Mouse (Mus musculus) T-helper 1 cell (primary cell): ENCODE measurements around the gene Fancd2.

Experiments used
- in situ Hi-C: fragments of 300-600 bp; cut with MboI, MseI; formaldehyde crosslinking; loops from one replicate; pipeline ENCODE4 v1.15.1; 2025; ENCODE audit warnings: high pct_unique_total_duplicates

Fancd2 gene

GRCm38 (mm10) chr6:113522310-113522709 is 9.2 kb upstream of the Fancd2 start:
- in situ Hi-C loops, result no loop called here

- in situ Hi-C loops, result no loop called here
These were observed 8.1 kb upstream of the Fancd2 start for GRCm38 (mm10) chr6:113523420-113523819.

- in situ Hi-C loops, result loop anchor here (5.0 kb wide), 1 partner anchor 80 kb away; no protein-coding TSS in a partner anchor
These were observed 440 bp downstream of the Fancd2 start for GRCm38 (mm10) chr6:113531840-113532404.

- in situ Hi-C loops, result loop anchor here (5.0 kb wide), 1 partner anchor 77 kb away; no protein-coding TSS in a partner anchor
These were observed 3.4 kb downstream of the Fancd2 start for GRCm38 (mm10) chr6:113534886-113535285.

- in situ Hi-C loops, result no loop called here
These were observed 10.1 kb downstream of the Fancd2 start for GRCm38 (mm10) chr6:113541610-113542009.

GRCm38 (mm10) chr6:113543906-113544481 is 12.5 kb downstream of the Fancd2 start:
- in situ Hi-C loops, result no loop called here

GRCm38 (mm10) chr6:113559736-113560135 is 28.3 kb downstream of the Fancd2 start:
- in situ Hi-C loops, result loop anchor here (10.0 kb wide), 1 partner anchor 625 kb away; no protein-coding TSS in a partner anchor

GRCm38 (mm10) chr6:113564557-113564956 is 33.1 kb downstream of the Fancd2 start:
- in situ Hi-C loops, result no loop called here

- in situ Hi-C loops, result loop anchor here (25.0 kb wide), 1 partner anchor 486 kb away; no protein-coding TSS in a partner anchor
These were observed 44.6 kb downstream of the Fancd2 start for GRCm38 (mm10) chr6:113576044-113576443.

GRCm38 (mm10) chr6:113579306-113579705 is 47.8 kb downstream of the Fancd2 start:
- in situ Hi-C loops, result loop anchor here (25.0 kb wide), 1 partner anchor 483 kb away; no protein-coding TSS in a partner anchor

- in situ Hi-C loops, result loop anchor here (25.0 kb wide), 1 partner anchor 479 kb away; no protein-coding TSS in a partner anchor
These were observed 51.5 kb downstream of the Fancd2 start for GRCm38 (mm10) chr6:113583023-113583422.

- in situ Hi-C loops, result loop anchor here (25.0 kb wide), 1 partner anchor 477 kb away; no protein-coding TSS in a partner anchor
These were observed 53.6 kb downstream of the Fancd2 start for GRCm38 (mm10) chr6:113585065-113585464.

- in situ Hi-C loops, result loop anchor here (25.0 kb wide), 1 partner anchor 476 kb away; no protein-coding TSS in a partner anchor
These were observed 55.1 kb downstream of the Fancd2 start for GRCm38 (mm10) chr6:113586466-113587183.

- in situ Hi-C loops, result loop anchor here (25.0 kb wide), 1 partner anchor 470 kb away; no protein-coding TSS in a partner anchor
These were observed 61.2 kb downstream of the Fancd2 start for GRCm38 (mm10) chr6:113592637-113593036.

GRCm38 (mm10) chr6:113597945-113598344 is 66.5 kb downstream of the Fancd2 start:
- in situ Hi-C loops, result loop anchor here (25.0 kb wide), 1 partner anchor 464 kb away; no protein-coding TSS in a partner anchor

- in situ Hi-C loops, result loop anchor here (25.0 kb wide), 1 partner anchor 462 kb away; no protein-coding TSS in a partner anchor
These were observed 68.4 kb downstream of the Fancd2 start for GRCm38 (mm10) chr6:113599833-113600232.

- in situ Hi-C loops, result no loop called here
These were observed 69.2 kb downstream of the Fancd2 start, which contains the start of gene Fancd2os for GRCm38 (mm10) chr6:113600543-113601139. TSS of gene Fancd2os (minus strand) at chr6:113600715.

GRCm38 (mm10) chr6:113602821-113603220 is 71.3 kb downstream of the Fancd2 start:
- in situ Hi-C loops, result no loop called here

- in situ Hi-C loops, result no loop called here
These were observed 72.5 kb downstream of the Fancd2 start for GRCm38 (mm10) chr6:113603993-113604392.

- in situ Hi-C loops, result no loop called here
These were observed 73.1 kb downstream of the Fancd2 start, which contains the start of gene Brk1 for GRCm38 (mm10) chr6:113604432-113605223. TSS of gene Brk1 (plus strand) at chr6:113604772.

- in situ Hi-C loops, result no loop called here
These were observed 73.7 kb downstream of the Fancd2 start for GRCm38 (mm10) chr6:113605224-113605545.
